In genomic region chr3:94924688-94925087, GRCm38 (mm10) we compare ENCODE assay signal across 28 mouse cellular contexts. TPM values are rescaled to one million over a fixed set of nuclear protein-coding genes. Genes with fewer than 3 reads are reported as not detected.
"Had no signal": no experiment of that assay in that cellular context is flagged by ENCODE, and none has a peak within 500 bp of the region (broad histone marks: within the 10 kb centered on the region; RNA-seq: fewer than 3 reads in every experiment).

No protein-coding gene starts in this region.

- H3K4me1 ChIP-seq: embryonic facial prominence, embryonic 10.5 days; embryonic facial prominence, embryonic 12.5 days; embryonic facial prominence, embryonic 13.5 days; embryonic facial prominence, embryonic 15.5 days; forebrain, embryonic 10.5 days; forebrain, embryonic 12.5 days; forebrain, embryonic 13.5 days; forebrain, embryonic 15.5 days had no signal

- DNase-seq: cerebellum, adult 2 months; cerebellum, adult 8-10 months; cerebellum, adult 9-10 months; cerebellum, adult 9-11 months; cerebellum, postnatal 10 days; cerebellum, postnatal 14 days; cerebellum, postnatal 25 days; cerebellum, postnatal 36 days; embryo, embryonic 11 days; forebrain, postnatal 0 days; gastrocnemius, adult 2 months; gastrocnemius, postnatal 10 days; gastrocnemius, postnatal 14 days; gastrocnemius, postnatal 25 days; gastrocnemius, postnatal 36 days; heart, adult 11 months; heart, adult 18-20 months had no signal

- H3K4me3 ChIP-seq: embryonic facial prominence, embryonic 10.5 days; embryonic facial prominence, embryonic 12.5 days; embryonic facial prominence, embryonic 13.5 days; embryonic facial prominence, embryonic 15.5 days; erythroblast, embryonic 14.5 days; forebrain, embryonic 10.5 days; forebrain, embryonic 12.5 days; forebrain, embryonic 13.5 days; forebrain, embryonic 15.5 days; gastrocnemius, adult 2 months had no signal

- H3K36me3 ChIP-seq: embryonic facial prominence, embryonic 10.5 days; embryonic facial prominence, embryonic 12.5 days; embryonic facial prominence, embryonic 13.5 days; embryonic facial prominence, embryonic 15.5 days; forebrain, embryonic 10.5 days; forebrain, embryonic 12.5 days; forebrain, embryonic 15.5 days had no signal

- ATAC-seq: forebrain, embryonic 13.5 days; forebrain, embryonic 14.5 days; forebrain, embryonic 15.5 days; forebrain, embryonic 16.5 days; forebrain, postnatal 0 days had no signal

- H3K9me3 ChIP-seq: embryonic facial prominence, embryonic 10.5 days; embryonic facial prominence, embryonic 12.5 days; embryonic facial prominence, embryonic 13.5 days; embryonic facial prominence, embryonic 15.5 days; forebrain, embryonic 10.5 days; forebrain, embryonic 12.5 days; forebrain, embryonic 13.5 days; forebrain, embryonic 15.5 days had no signal

- H3K27me3 ChIP-seq: embryonic facial prominence, embryonic 12.5 days; embryonic facial prominence, embryonic 15.5 days; forebrain, embryonic 12.5 days; forebrain, embryonic 13.5 days; forebrain, embryonic 15.5 days had no signal

- H3K9ac ChIP-seq: embryonic facial prominence, embryonic 12.5 days; embryonic facial prominence, embryonic 13.5 days; embryonic facial prominence, embryonic 15.5 days; forebrain, embryonic 12.5 days; forebrain, embryonic 13.5 days; forebrain, embryonic 15.5 days; forebrain, postnatal 0 days had no signal

- H3K27ac ChIP-seq: embryonic facial prominence, embryonic 10.5 days; embryonic facial prominence, embryonic 12.5 days; embryonic facial prominence, embryonic 13.5 days; embryonic facial prominence, embryonic 15.5 days; forebrain, embryonic 10.5 days; forebrain, embryonic 12.5 days; forebrain, embryonic 13.5 days; forebrain, embryonic 15.5 days; gastrocnemius, adult 2 months had no signal

- H3K4me2 ChIP-seq: embryonic facial prominence, embryonic 12.5 days; embryonic facial prominence, embryonic 13.5 days; embryonic facial prominence, embryonic 15.5 days; forebrain, embryonic 12.5 days; forebrain, embryonic 13.5 days; forebrain, embryonic 15.5 days had no signal

RNA-seq across cellular contexts. Expression of gene Rfx5, which starts 29.2 kb away (rescaled TPM):
- polyA plus RNA-seq: erythroblast, embryonic 14.5 days had no signal
